Mouse (Mus musculus) mammary gland, adult 2 months (tissue): Measurements from ENCODE around the gene Tex101. TPM values are rescaled to one million over a fixed set of nuclear protein-coding genes. Genes with fewer than 3 reads are reported as not detected.

Experiments
- polyA plus RNA-seq: library from polyadenylated mRNA; depleted of rRNA; stranded (reverse); fragments of >200 nt; gene quantifications from 2 replicates; pipeline ENCODE4 v1.2.3, GENCODE M21; 2012; ENCODE audit warnings: low replicate concordance; rRNA removed

Tex101 gene
- not detected in 2 replicates for polyA plus RNA-seq

DNA sequence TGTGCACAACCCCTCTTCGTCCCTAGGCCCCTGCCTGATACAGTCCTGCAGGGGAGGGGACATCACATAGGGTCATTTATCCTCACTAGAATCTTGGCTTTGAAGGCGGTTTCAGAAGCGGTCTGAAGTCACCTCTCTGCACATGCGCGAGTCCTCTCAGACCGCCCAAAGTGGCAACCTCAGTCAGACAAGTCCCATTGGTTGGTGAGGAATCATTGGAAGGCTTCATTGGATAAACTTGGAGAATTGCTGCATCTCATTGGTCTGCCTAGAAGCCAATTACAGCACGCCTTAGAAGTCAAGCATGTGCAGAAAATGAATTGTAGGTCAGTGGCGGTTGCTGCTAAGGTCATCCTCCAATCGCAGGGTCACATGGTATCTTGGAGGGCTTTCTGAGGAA is at the start of gene Tex101:
Gene Tex101 (minus strand): TSS at position 101 of the 400 bp plus-strand sequence.

DNA sequence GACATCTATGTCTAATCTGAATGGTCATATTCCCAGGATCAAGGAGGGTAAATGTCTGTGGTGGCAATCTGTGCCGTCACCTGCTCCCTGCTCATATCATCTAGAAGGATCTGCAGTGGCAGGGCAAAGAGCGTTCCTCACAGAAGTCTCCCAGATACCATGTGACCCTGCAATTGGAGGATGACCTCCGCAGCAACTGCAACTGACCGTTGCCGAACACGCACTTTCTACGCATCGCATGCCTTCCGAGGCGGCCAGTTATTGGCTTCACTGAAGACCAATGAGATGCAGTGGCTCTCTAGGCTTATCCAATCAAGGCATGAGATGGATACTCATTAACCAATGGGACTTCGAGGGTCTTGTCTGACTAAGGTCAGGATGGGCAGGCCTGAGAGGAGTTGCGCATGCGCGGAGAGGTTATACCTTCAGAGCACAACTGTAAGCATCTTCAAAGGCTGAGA is 32.4 kb upstream of the Tex101 start, which contains the start of gene BC049730:
Gene BC049730 (plus strand): TSS at position 411 of the 461 bp plus-strand sequence.

DNA sequence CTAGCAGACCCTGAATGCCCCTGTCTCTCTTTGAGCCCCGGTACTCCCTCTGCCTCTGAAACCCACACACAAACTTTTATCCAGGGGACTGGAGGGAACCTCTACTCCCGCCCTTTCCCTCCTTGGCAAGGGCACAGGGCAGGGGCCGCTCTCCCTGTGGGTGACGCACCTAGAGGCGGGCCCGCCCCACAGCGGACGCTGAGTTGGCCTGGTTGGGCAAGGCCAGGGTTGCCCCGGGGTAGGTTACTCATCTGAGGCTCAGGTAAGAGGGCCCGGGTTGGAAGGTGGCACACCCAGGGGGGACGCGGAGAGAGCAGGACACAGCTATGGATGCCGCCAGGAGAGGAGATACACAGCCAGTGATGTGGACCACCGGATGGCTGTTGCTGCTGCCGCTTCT is 40.2 kb downstream of the Tex101 start, which contains the start of gene Lypd3:
Gene Lypd3 (plus strand): TSS at position 287 of the 400 bp plus-strand sequence.

Other genes with a start within 250 kb of the Tex101 start
- gene Irgc1, start 224.4 kb downstream of the Tex101 start, polyA plus RNA-seq, result 1.1 and 4.1 TPM in 2 replicates
- 14.8 and 26.7 TPM in 2 replicates for gene Plaur, start 214.2 kb downstream of the Tex101 start, polyA plus RNA-seq
- gene Cadm4, start 194.7 kb downstream of the Tex101 start, polyA plus RNA-seq, result 12.6 and 19.7 TPM in 2 replicates
- gene Zfp428, start 169.7 kb downstream of the Tex101 start, polyA plus RNA-seq, result 4.9 and 17.5 TPM in 2 replicates
- not detected in 2 replicates for gene AC161166.1, start 164.2 kb downstream of the Tex101 start, polyA plus RNA-seq
- 19.0 and 20.6 TPM in 2 replicates for gene Irgq, start 146.0 kb downstream of the Tex101 start, polyA plus RNA-seq
- 0.23 and 0.34 TPM in 2 replicates for gene Pinlyp, start 130.6 kb downstream of the Tex101 start, polyA plus RNA-seq
- gene Xrcc1, start 130.4 kb downstream of the Tex101 start, polyA plus RNA-seq, result 40.5 and 54.7 TPM in 2 replicates
- 25.3 and 33.7 TPM in 2 replicates for gene Ethe1, start 89.1 kb downstream of the Tex101 start, polyA plus RNA-seq
- gene Zfp575, start 89.0 kb downstream of the Tex101 start, polyA plus RNA-seq, result 0.22 and 0.80 TPM in 2 replicates
- 3.0 and 6.6 TPM in 2 replicates for gene Phldb3, start 65.9 kb downstream of the Tex101 start, polyA plus RNA-seq
- gene Lypd3, start 40.1 kb downstream of the Tex101 start, polyA plus RNA-seq, result 7.3 and 8.8 TPM in 2 replicates
- not detected in 2 replicates for gene BC049730, start 32.6 kb upstream of the Tex101 start, polyA plus RNA-seq
- gene Gm4763, start 50.2 kb upstream of the Tex101 start, polyA plus RNA-seq, result not detected in 2 replicates
- gene Cd177, start 83.6 kb upstream of the Tex101 start, polyA plus RNA-seq, result 0.41 and 0.66 TPM in 2 replicates
- 0.19 and 0.30 TPM in 2 replicates for gene Ceacam10, start 100.5 kb upstream of the Tex101 start, polyA plus RNA-seq
- 2.9 and 4.6 TPM in 2 replicates for gene Gm9844, start 185.5 kb upstream of the Tex101 start, polyA plus RNA-seq
- gene Lypd4, start 193.3 kb upstream of the Tex101 start, polyA plus RNA-seq, result 0.23 TPM in 1 of 2 replicates, not detected in the other
- 0.09 TPM in 1 of 2 replicates, not detected in the other for gene Dmrtc2, start 193.4 kb upstream of the Tex101 start, polyA plus RNA-seq
- gene Rps19, start 207.7 kb upstream of the Tex101 start, polyA plus RNA-seq, result 631 and 672 TPM in 2 replicates
- gene Cd79a, start 220.7 kb upstream of the Tex101 start, polyA plus RNA-seq, result 227 and 413 TPM in 2 replicates
- gene Arhgef1, start 226.2 kb upstream of the Tex101 start, polyA plus RNA-seq, result 431 and 893 TPM in 2 replicates